Mouse (Mus musculus): ENCODE data around the gene Rab8b. TPM values are rescaled to one million over a fixed set of nuclear protein-coding genes. Genes with fewer than 3 reads are reported as not detected.
"Not testable (repeated sequence)": the region's sequence is repeated elsewhere in the genome, so short reads cannot be mapped to it uniquely, and the experiment has no call there.

The Rab8b gene
- total and polyA plus RNA-seq, 2 experiments from 2014 or later = 20.7 to 30.7 TPM

DNA sequence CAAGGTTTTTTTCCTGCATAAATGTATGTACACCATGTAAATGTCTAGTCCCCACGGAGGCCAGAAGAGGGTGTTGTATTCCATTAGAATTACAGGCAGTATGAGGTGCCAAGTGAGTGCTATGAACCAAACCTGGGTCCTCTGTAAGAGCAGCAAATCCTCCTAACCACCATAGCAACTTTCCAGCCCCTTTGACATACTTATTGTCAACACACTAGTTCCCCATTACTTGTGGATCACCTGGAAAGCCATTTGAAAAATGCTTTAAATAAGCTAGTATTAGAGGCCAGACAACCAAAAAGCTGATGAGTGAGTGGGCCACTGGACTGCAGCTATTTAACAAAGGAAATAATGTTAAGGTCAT lies 1.6 kb downstream of the Rab8b start:
- no peak overlapping the region for H3K27ac ChIP-seq (ENCODE audit: low read depth, low read length)
- 80% methylated on average over 1 of the region's 1 CpGs for WGBS
- H3K4me2 ChIP-seq (ENCODE audit: low read depth) = peak overlapping the region; percentile 81
- H3K27me3 ChIP-seq (ENCODE audit: insufficient read depth, low read length) = no peaks in the 10 kb centered on the region
- peaks cover 8% of the 10 kb centered on the region for H3K4me1 ChIP-seq (ENCODE audit: insufficient read depth)
- H3K36me3 ChIP-seq (ENCODE audit: insufficient read depth) = no peaks in the 10 kb centered on the region
- no peak for TF ChIP-seq CTCF (IDR thresholded peaks at IDR 0.05; ENCODE audit: low read depth)
- peak overlapping the region; percentile 93 for H3K4me3 ChIP-seq (ENCODE audit: low read depth, low read length)
- no peaks in the 10 kb centered on the region for H3K9me3 ChIP-seq (ENCODE audit: low read length)
- no peak overlapping the region for H3K9ac ChIP-seq
- ATAC-seq = no peak
- DNase-seq = no peak

DNA sequence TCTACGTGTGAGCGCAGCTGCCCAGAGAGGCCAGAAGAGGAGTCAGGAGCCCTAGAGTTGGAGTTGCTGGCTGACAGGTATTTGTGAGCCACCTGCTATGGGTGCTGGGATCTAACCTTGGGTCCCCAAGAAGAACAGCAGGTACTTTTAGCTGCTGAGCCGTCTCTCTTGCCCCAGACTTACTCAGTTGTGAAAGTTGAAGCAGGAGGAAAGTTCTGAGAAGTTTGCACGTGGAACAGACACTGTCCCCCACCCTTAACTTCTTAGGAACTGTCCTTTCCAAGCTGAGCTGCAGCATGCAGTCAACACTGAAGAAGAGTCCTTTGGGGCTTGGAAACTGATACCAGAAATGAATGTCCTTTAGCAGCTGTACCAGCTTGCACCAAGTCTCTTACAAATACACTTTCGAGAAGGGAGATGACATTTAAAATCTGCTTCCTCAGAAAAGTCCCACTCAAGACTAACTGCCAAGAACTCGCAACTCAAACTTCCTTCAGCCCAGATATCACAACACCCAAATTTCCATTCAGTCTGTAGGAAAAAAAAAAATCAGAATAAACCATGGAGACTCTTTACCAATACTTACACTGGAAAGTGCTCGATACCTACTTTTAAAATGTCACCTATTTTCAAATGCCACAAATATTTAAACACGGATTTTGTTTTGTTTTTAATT lies 2.1 kb downstream of the Rab8b start:
- DNase-seq (no peak), ATAC-seq (no peak)
- Histone ChIP-seq H3K4me2 (ENCODE audit: low read depth) (no peak overlapping the region), H3K27me3 (ENCODE audit: insufficient read depth, low read length) (no peaks in the 10 kb centered on the region), H3K27ac (ENCODE audit: low read depth, low read length) (no peak overlapping the region), H3K4me1 (ENCODE audit: insufficient read depth) (peaks cover 8% of the 10 kb centered on the region), H3K9me3 (ENCODE audit: low read length) (no peaks in the 10 kb centered on the region), H3K36me3 (ENCODE audit: insufficient read depth) (no peaks in the 10 kb centered on the region), H3K9ac (no peak overlapping the region), H3K4me3 (ENCODE audit: low read depth, low read length) (no peak overlapping the region)
- no peak for TF ChIP-seq CTCF (IDR thresholded peaks at IDR 0.05; ENCODE audit: low read depth)
- 89% methylated on average over 8 of the region's 8 CpGs for WGBS

DNA sequence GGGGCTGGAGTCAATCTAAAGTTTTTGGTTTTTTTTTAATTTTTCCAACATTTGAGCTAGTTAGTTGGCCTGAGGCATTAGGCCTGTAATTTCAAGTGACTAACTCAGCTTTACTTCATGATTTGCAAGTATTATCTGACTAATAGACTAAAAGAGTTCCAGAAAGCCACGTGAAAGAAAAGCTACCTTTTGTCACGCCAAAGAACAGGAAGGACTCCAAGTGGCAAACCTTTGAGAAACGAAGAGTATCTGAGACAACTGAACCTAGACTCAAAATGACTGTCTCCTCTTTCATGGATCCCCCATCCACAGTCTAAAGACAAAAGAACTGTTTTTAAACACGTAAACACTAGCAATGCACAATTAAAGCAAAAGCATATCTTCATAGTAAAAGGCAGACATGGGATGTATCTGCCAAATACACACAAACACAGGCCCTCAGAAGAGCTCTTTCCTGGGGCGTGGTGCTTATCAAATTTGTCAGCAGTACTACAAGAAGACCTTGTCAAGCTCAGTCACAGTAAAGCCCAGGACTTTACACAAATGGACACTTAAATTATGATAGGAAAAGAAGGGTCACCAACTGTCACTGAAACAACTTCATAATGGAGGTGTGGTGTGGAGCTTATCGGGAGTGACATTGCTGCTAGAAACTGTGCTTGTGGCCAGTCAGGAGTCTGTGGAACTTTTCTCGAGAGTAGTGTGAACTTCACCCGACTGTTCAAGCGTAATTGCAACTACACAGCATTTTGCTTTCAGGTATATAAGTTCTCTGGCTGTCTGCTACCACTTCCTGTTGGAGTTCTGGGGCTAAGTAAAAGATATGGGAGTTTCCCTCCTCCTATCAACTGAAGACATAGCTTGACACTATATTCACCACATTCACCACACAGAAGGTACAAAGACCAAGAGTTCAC lies 3.4 kb downstream of the Rab8b start:
- no peaks in the 10 kb centered on the region for H3K9me3 ChIP-seq (ENCODE audit: low read length)
- no peaks in the 10 kb centered on the region for H3K27me3 ChIP-seq (ENCODE audit: insufficient read depth, low read length)
- H3K4me2 ChIP-seq (ENCODE audit: low read depth) = no peak overlapping the region
- TF ChIP-seq CTCF (IDR thresholded peaks at IDR 0.05; ENCODE audit: low read depth) = no peak
- peaks cover 8% of the 10 kb centered on the region for H3K4me1 ChIP-seq (ENCODE audit: insufficient read depth)
- no peak overlapping the region for H3K9ac ChIP-seq
- no peak overlapping the region for H3K4me3 ChIP-seq (ENCODE audit: low read depth, low read length)
- WGBS = 88% methylated on average over 9 of the region's 9 CpGs
- H3K36me3 ChIP-seq (ENCODE audit: insufficient read depth) = no peaks in the 10 kb centered on the region
- DNase-seq (no peak), ATAC-seq (no peak)
- no peak overlapping the region for H3K27ac ChIP-seq (ENCODE audit: low read depth, low read length)

DNA sequence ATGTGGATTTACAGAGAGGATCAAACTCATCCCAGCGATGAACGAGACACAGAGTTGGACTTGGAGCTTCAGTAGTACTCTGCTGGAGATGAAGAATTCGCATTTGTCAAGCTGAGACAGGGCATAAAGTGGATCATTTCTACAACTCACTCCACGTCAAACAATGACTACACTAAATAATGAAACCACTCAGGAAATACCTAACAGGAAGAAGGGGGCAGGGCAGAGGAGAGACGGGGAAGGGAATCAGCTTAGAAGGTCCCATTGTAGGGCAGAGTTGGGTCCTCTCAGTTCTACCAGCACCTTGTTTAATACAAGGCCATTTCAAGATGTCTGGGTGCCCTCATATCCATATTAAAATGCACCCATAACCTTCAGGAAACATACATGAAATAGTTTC lies 4.1 kb downstream of the Rab8b start:
- no peaks in the 10 kb centered on the region for H3K9me3 ChIP-seq (ENCODE audit: low read length)
- no peak overlapping the region for H3K4me3 ChIP-seq (ENCODE audit: low read depth, low read length)
- no peak overlapping the region for H3K9ac ChIP-seq
- H3K36me3 ChIP-seq (ENCODE audit: insufficient read depth) = no peaks in the 10 kb centered on the region
- H3K4me2 ChIP-seq (ENCODE audit: low read depth) = no peak overlapping the region
- H3K4me1 ChIP-seq (ENCODE audit: insufficient read depth) = peaks cover 8% of the 10 kb centered on the region
- no peak for TF ChIP-seq CTCF (IDR thresholded peaks at IDR 0.05; ENCODE audit: low read depth)
- WGBS = 83% methylated on average over 5 of the region's 5 CpGs
- DNase-seq (no peak), ATAC-seq (no peak)
- H3K27me3 ChIP-seq (ENCODE audit: insufficient read depth, low read length) = no peaks in the 10 kb centered on the region
- H3K27ac ChIP-seq (ENCODE audit: low read depth, low read length) = no peak overlapping the region

DNA sequence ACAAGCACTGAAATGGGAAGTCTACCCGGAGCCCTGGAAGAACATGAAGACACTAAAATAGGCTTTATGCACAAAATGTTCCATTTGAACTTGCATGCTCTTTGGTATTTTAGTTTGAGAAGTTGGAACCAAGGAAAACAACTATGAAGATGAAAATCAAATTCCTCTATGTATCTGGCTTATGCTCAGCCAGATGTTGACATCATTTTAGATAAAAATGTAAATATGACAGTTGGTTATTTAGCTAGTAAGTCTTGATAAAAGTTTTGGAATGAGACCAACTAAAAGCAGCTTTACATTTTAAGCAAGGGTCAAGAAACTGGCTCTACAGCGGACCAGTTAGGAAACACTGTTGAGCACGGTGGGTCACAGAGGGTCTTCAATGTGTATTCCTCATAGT lies 4.9 kb downstream of the Rab8b start:
- Histone ChIP-seq H3K9me3 (ENCODE audit: low read length) (no peaks in the 10 kb centered on the region), H3K4me1 (ENCODE audit: insufficient read depth) (peaks cover 8% of the 10 kb centered on the region), H3K4me2 (ENCODE audit: low read depth) (no peak overlapping the region), H3K27ac (ENCODE audit: low read depth, low read length) (no peak overlapping the region), H3K9ac (no peak overlapping the region), H3K27me3 (ENCODE audit: insufficient read depth, low read length) (no peaks in the 10 kb centered on the region), H3K4me3 (ENCODE audit: low read depth, low read length) (no peak overlapping the region), H3K36me3 (ENCODE audit: insufficient read depth) (no peaks in the 10 kb centered on the region)
- TF ChIP-seq CTCF (IDR thresholded peaks at IDR 0.05; ENCODE audit: low read depth) = no peak
- WGBS = 97% methylated on average over 3 of the region's 3 CpGs
- ATAC-seq = no peak
- no peak for DNase-seq

DNA sequence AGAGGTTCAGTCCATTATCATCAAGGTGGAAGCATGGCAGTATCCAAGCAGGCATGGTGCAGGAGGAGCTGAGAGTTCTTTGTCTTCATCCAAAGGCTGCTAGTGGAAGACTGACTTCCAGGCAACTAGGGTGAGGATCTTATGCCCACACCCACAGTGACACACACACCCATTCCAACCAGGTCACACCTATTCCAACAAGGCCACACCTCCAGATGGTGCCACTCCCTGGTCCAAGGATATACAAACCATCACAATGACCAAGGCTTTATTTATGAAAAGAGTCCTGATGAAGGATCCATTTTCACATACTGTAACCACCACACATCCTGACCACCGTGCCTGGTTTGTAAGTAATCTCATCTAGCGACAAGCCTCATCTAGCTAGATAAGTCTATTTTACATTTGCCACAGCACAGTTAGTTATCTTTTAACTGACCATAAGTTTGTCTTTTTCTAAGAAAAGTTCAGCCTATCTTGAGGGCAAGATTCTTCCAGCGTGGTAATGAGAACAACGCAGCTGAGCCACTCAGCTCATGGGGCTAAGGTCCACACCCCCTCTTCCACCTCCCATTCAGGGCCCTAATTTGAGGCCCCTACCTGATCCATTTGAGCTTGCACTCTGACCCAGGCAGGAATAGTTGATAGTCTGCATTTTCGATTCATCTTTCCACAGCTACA lies 6.1 kb downstream of the Rab8b start:
- not testable (repeated sequence) for H3K9me3 ChIP-seq (ENCODE audit: low read length); H3K9ac ChIP-seq; H3K27me3 ChIP-seq (ENCODE audit: insufficient read depth, low read length); H3K4me2 ChIP-seq (ENCODE audit: low read depth); H3K4me3 ChIP-seq (ENCODE audit: low read depth, low read length); DNase-seq; H3K36me3 ChIP-seq (ENCODE audit: insufficient read depth); H3K27ac ChIP-seq (ENCODE audit: low read depth, low read length); ATAC-seq; H3K4me1 ChIP-seq (ENCODE audit: insufficient read depth)
- 96% methylated on average over 5 of the region's 5 CpGs for WGBS

DNA sequence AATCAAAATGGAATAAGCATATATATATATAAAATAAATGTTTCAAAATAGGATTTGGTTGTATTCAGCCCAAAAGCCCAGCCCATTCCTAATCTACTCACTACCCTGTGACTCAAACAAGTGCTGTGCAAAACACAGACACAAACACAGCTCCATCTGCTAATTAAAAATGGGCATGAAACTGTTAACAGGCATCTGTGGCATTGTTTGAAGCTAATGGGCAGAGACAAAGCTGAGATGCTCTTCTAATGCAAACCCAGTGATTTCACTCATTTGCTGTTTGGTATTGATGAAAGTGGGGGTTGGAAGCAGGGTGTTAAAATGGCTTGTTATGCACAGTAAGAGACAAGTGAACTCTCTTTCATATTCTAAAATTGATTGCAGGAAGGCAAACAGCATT lies 7.2 kb downstream of the Rab8b start:
- no peak overlapping the region for H3K4me2 ChIP-seq (ENCODE audit: low read depth)
- no peak overlapping the region for H3K4me3 ChIP-seq (ENCODE audit: low read depth, low read length)
- H3K9ac ChIP-seq = no peak overlapping the region
- peak; percentile 70 for ATAC-seq
- H3K27ac ChIP-seq (ENCODE audit: low read depth, low read length) = peak overlapping the region; percentile 71; the same call in 1 of the 2 replicates
- no peaks in the 10 kb centered on the region for H3K27me3 ChIP-seq (ENCODE audit: insufficient read depth, low read length)
- H3K4me1 ChIP-seq (ENCODE audit: insufficient read depth) = no peaks in the 10 kb centered on the region
- H3K9me3 ChIP-seq (ENCODE audit: low read length) = no peaks in the 10 kb centered on the region
- no peaks in the 10 kb centered on the region for H3K36me3 ChIP-seq (ENCODE audit: insufficient read depth)
- DNase-seq = peak; percentile 45
- TF ChIP-seq CTCF (IDR thresholded peaks at IDR 0.05; ENCODE audit: low read depth) = no peak
